Mouse (Mus musculus) lung, postnatal 4 days (tissue): ENCODE measurements at regions not wholly inside any gene's neighbourhood (a gene's known extent, or its start where the extent isn't known, plus 50 kb on each side); places are given as distances from the start of the nearest gene placed in this dataset.

ENCODE experiments used
- DNase-seq, 2 experiments: peaks; one replicate each; pipeline ENCODE4 v3.0.0; 2021

GRCm38 (mm10) chr8:79514655-79515278 is 115.4 kb upstream of the Smad1 start:
- no peak for DNase-seq

DNA sequence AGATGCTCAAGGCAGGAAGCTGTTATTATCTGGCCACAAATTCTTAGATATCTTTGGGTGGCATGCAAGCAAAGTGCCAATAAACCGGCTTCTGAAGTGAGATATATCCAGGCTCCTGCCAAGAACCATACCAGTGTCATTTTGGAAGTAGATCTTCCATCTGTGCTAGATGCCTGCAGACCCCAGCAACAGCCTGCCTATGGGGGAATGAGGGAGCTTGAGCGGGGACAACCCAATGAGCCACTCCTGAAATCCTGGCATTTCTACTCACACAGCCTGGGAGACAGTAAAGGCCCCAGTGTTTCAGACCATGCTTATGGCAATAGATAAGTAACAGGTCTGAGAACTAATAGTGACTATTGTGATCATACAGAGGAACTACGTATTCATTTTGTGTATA is 109.3 kb upstream of the Smad1 start:
- no peak for DNase-seq

DNA sequence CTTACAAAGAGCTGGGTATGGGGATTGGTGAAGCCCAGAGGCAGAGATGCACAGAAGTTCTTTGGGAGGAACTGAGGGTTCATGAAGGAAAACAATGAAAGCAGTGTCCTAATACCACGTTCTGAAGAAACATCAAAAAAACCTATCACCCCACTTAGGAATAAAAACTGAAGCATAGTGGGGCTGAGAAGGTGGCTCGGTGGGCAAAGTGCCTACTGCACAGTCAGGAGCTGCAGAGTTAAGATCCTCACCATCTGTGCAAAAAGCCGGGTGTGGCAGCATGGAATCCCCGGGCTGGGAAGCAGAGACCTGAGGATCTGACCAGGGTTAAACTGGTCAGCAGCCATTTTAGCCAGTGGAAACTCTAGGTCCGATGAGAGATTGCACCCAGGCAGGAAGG is 106.1 kb upstream of the Smad1 start:
- DNase-seq = no peak

- no peak for DNase-seq
These were observed 104.6 kb upstream of the Smad1 start for GRCm38 (mm10) chr8:79503906-79504305.

- no peak for DNase-seq
These were observed 102.7 kb upstream of the Smad1 start for GRCm38 (mm10) chr8:79502062-79502461.

- no peak for DNase-seq
These were observed 101.9 kb upstream of the Smad1 start for GRCm38 (mm10) chr8:79501238-79501637.

DNA sequence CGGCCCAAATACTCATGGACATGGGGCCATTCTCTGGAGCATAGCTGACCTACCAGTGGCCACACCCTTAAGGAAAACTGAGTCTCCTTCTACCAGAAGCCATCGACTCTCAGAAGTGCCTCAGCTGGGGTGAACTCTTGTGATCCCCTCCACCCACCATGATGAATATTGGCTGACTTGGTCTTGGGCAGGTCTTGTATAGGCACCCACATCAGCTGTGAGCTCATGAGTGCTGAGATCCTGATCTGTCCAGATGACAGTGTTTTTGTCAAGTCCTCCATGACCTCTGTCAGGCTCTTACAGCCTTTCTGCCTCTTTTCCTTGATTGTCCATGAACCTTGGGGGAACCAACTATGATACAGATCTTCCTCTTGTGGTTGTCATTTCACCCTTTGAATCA is 99.9 kb upstream of the Smad1 start:
- DNase-seq = no peak

DNA sequence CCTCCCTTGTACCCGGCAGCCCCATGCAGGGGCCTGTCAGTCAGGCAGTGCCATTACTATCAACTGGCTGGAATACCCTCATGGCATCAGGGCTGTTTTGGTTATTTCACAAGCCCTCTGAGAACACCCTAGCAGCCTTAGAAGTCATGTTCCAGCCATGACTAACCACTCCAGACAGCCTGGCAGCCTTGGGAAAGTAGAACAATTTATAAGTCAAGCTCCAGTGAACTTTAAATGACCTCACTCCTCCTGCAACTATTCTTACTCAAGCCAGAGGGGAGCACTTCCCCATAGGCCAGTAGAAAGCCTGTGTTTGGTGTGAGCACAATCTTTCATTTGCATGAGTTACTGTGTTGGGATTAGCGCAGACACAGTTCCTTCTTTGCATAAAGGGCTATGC is 99.3 kb upstream of the Smad1 start:
- DNase-seq = peak; percentile 25 to 26

DNA sequence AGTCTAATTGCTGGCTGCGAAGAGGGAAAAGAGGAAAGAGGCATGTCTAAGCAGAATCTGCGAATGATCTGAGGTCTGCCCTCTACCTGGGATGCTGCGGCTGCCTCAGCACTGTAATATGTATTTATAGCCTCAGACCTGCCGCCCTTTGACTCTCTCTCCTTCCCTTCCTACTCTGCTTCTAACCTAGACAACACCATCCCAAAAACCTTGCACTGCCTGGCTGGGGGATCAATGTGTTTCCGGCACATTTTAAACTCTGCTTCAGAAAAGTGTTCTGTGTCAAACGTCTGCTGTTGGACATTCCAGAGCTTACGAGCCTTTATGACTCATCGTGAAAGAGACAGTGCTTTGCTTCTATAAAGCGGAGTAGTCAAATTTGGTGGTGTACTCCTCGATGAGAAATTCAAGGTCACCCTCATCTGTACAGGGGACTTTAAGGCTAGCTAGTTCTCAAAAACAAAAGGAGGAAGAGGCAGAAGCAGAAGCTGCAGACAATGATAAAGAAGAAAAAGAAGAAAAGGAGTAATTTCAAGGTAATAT is 91.9 kb upstream of the Smad1 start:
- no peak for DNase-seq

GRCm38 (mm10) chr8:79490739-79491138 is 91.4 kb upstream of the Smad1 start:
- no peak for DNase-seq

DNA sequence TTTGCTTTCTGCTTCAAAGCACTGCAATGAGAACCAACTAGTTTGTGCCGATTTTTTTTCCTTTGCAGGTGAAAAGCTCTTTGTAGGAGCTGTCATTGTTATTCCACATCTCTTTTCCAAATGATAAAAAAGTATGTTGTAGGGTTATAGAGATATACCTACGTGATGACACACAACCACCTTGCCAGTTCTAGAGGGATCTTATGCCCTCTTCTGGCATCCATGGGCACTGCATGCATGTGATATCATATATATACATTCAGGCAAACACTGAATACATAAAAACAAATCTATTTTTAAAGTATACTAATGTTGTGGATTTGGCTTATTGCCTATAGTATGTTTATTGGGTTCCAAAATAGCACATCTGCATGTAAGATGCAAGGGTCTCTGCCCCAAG is 89.5 kb upstream of the Smad1 start:
- DNase-seq = peak in 1 of 2 experiments; percentile 29

DNA sequence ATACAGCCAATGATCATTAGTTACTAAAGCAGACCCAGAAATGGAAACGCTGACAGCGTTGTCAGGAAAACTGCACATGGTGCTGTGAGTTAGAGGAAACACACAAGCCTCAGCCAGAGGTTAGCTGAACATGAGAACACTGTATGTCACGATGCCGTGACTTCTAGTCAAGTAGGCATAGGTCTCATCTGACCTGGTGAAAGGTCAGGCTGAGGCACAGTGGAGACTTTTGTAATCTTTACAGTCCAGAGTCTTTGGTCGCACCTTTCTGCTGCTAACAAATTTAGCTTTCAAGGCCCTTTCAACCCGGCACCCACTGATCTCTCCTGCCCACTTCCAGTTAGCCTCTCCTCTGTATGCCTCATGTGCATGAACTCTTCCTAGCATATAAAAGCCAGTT is 88.3 kb upstream of the Smad1 start:
- no peak for DNase-seq

- DNase-seq = no peak
These were observed 80.0 kb upstream of the Smad1 start for GRCm38 (mm10) chr8:79479326-79479725.

DNA sequence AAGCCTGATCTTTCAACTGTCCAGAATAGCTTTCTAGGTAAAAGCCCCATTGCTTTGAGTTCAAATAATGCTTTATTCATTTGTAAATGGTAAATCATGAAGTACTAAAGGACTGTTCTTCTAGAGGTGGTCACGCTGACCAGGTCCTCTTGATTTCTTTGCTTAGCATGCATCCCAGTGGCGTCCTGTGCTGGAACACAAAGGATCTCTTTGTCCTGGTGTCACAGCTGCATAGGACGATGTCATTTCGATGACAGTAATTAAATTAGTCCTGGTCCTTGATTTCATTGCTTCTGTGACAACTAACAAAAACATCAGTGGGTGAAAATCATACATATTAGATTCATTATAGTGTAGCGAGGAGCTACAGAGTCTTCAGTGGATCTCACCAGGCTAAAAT is 76.7 kb upstream of the Smad1 start:
- DNase-seq = no peak

DNA sequence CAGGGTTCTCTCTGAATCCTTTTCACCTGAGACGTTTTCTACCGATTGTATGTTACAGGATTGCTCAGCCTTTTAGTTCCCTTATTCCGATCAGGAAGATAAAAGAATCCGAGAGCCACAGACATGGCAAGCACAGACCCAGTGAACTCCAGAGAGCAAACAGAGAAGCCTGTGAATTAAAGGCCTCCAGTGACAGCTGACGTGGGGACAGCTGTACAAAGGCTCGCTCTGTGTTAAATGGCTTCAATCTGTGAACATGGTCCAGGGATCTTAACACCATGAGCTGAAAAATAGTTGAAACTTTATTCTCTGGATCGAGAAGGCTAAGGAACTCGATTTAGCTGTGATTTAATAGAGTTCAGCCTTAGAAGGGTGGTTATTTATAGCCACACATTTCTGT is 75.4 kb upstream of the Smad1 start:
- no peak for DNase-seq

GRCm38 (mm10) chr8:79452101-79452500 is 52.8 kb upstream of the Smad1 start:
- no peak for DNase-seq

- DNase-seq = no peak
These were observed 50.1 kb upstream of the Smad1 start for GRCm38 (mm10) chr8:79449453-79449852.
